ENCODE assay signal across 8 mouse cellular contexts in the genomic region with DNA sequence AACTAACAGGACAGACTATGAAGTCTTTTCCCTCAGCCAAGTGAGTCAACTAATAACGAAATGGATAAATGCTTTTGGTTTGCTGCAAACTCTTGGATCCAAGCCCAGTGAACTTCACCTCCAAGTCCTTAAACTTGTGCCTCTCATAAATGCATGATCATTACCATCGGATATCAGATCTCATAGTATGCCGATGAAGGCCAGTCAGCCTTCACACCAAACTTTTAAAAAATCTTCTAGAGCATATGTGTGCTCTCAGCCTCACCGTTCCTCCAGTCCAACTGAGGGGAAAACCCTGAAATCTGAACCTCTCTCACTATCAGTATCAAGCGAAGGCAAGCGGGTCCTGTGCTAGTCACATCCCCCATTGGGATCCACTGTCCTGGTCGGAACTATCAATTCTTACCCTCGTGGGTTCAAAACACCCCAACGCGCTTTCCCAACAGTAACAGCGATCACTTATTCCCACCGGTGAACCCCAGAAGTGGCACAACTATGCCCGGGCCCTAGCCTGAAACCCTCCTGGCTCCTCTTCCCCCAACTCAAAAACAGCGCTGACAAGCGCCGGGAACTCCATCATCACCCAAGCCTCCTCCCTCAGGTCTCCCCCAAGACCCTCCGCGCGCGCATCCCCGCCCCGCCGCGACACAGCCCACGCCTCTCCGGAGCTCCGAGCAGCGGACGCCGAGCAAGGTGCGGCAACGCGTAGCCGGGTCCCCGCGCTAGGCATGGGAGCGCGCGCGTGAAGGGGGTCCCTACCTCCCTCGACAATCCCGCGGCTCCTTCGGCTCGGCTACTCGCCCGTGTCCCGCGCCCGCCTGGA. TPM values are rescaled to one million over a fixed set of nuclear protein-coding genes. Genes with fewer than 3 reads are reported as not detected.
DNase-seq lines count a peak whose midpoint lies in the region; ATAC-seq and TF ChIP-seq lines count a peak whose summit lies in the region.

No protein-coding gene starts in this region.

- H3K4me2 ChIP-seq in forebrain, embryonic 13.5 days, result peak overlapping the region; percentile 60

- H3K9me3 ChIP-seq in forebrain, embryonic 13.5 days (replicated peaks), result no peaks in the 10 kb centered on the region

- peak; percentile 67 for DNase-seq in adrenal gland, adult 2 months
- DNase-seq in adrenal gland, adult 8-10 months, result no peak
- no peak for DNase-seq in thymus, adult 2 months
- no peak for DNase-seq in thymus, postnatal 25 days
- DNase-seq in kidney, adult 2 months, result peak; percentile 78
- DNase-seq in lung, postnatal 36 days, result peak; percentile 38
- DNase-seq in T-cell, adult 2 months (ENCODE audit: low spot score), result no peak

- H3K4me3 ChIP-seq in thymus, adult 2 months (ENCODE audit: control insufficient read depth, insufficient read depth, low read length), result peak overlapping the region; percentile 69
- peak overlapping the region; percentile 68 for H3K4me3 ChIP-seq in forebrain, embryonic 13.5 days
- H3K4me3 ChIP-seq in kidney, adult 2 months (ENCODE audit: insufficient read depth, low read depth, low read length), result peak overlapping the region; percentile 77

- ATAC-seq in forebrain, embryonic 13.5 days, result peak; percentile 89

- under 1% methylated on average over 50 of the region's 50 CpGs for whole genome bisulfite sequencing in thymus, adult 2 months
- 1% methylated on average over 50 of the region's 50 CpGs for WGBS in forebrain, embryonic 13.5 days
- under 1% methylated on average over 50 of the region's 50 CpGs for WGBS in kidney, adult 2 months

- TF ChIP-seq CTCF in thymus, adult 2 months (IDR thresholded peaks at IDR 0.05; ENCODE audit: borderline replicate concordance, control insufficient read depth, extremely low read depth, insufficient read depth, low read length, poor library complexity), result no peak
- TF ChIP-seq CTCF in kidney, adult 2 months (conservative IDR thresholded peaks at IDR 0.05; ENCODE audit: insufficient read depth, insufficient read length, low read depth, low read length), result no peak

- peak overlapping the region; percentile 78 for H3K9ac ChIP-seq in forebrain, embryonic 13.5 days

- no peaks in the 10 kb centered on the region for H3K27me3 ChIP-seq in thymus, adult 2 months (ENCODE audit: control insufficient read depth, insufficient read depth, low read length)
- H3K27me3 ChIP-seq in forebrain, embryonic 13.5 days, result no peaks in the 10 kb centered on the region
- no peaks in the 10 kb centered on the region for H3K27me3 ChIP-seq in kidney, adult 2 months (replicated peaks; ENCODE audit: control insufficient read depth, insufficient read depth, low read length)

- H3K36me3 ChIP-seq in thymus, adult 2 months (ENCODE audit: control insufficient read depth, insufficient read depth, low read length), result no peaks in the 10 kb centered on the region
- no peaks in the 10 kb centered on the region for H3K36me3 ChIP-seq in forebrain, embryonic 13.5 days (ENCODE audit: poor library complexity, severe bottlenecking)
- no peaks in the 10 kb centered on the region for H3K36me3 ChIP-seq in kidney, adult 2 months (ENCODE audit: control insufficient read depth, insufficient read depth, low read length)

- peaks cover 5% of the 10 kb centered on the region for H3K4me1 ChIP-seq in thymus, adult 2 months (replicated peaks; ENCODE audit: control insufficient read depth, insufficient read depth, low read length)
- peaks cover 13% of the 10 kb centered on the region for H3K4me1 ChIP-seq in forebrain, embryonic 13.5 days
- H3K4me1 ChIP-seq in kidney, adult 2 months (ENCODE audit: control insufficient read depth, insufficient read depth, low read length), result no peaks in the 10 kb centered on the region; the same call in 1 of the 2 replicates

- H3K27ac ChIP-seq in thymus, adult 2 months (ENCODE audit: control insufficient read depth, insufficient read depth, low read length), result no peak overlapping the region
- peak overlapping the region; percentile 71 for H3K27ac ChIP-seq in forebrain, embryonic 13.5 days
- peak overlapping the region; percentile 68 for H3K27ac ChIP-seq in kidney, adult 2 months (ENCODE audit: insufficient read depth, low read depth, low read length)

- TF ChIP-seq POLR2A in thymus, adult 2 months (IDR thresholded peaks at IDR 0.05; ENCODE audit: control insufficient read depth, extremely low read depth, insufficient read depth, low read length, poor library complexity), result no peak
- peak; percentile 14 for TF ChIP-seq POLR2A in kidney, adult 2 months (IDR thresholded peaks at IDR 0.05; ENCODE audit: low read depth, low read length)

RNA-seq across cellular contexts. Expression of a gene that starts 0.6 kb away (rescaled TPM):
- 10 to 100 TPM; 42.3 to 47.2 TPM for total RNA-seq in adrenal gland, adult 2 months (2021)
- polyA plus RNA-seq in adrenal gland, adult 2 months (2012; rRNA removed), result 7.0 and 7.5 TPM in 2 replicates
- total RNA-seq in adrenal gland, adult 8-10 months (2022), result 10 to 100 TPM; 38.1 to 49.3 (median 45.0) TPM
- 16.1 and 17.3 TPM in 2 replicates for polyA plus RNA-seq in thymus, adult 2 months (2012; rRNA removed)
- polyA plus RNA-seq in forebrain, embryonic 13.5 days (2015; fragmentation: Nextera tagmentation; extraction: Ambion mirVana), result 51.6 and 52.4 TPM in 2 replicates
- 31.6 and 34.3 TPM in 2 replicates for polyA plus RNA-seq in kidney, adult 2 months (2012; rRNA removed)

RNA-seq across cellular contexts. Expression of a gene that starts 41.0 kb away (rescaled TPM):
- total RNA-seq in adrenal gland, adult 2 months (2021), result 10 to 100 TPM; 60.6 to 65.4 TPM
- 8.0 and 8.3 TPM in 2 replicates for polyA plus RNA-seq in adrenal gland, adult 2 months (2012; rRNA removed)
- total RNA-seq in adrenal gland, adult 8-10 months (2022), result 10 to 100 TPM; 69.8 to 84.2 (median 79.4) TPM
- polyA plus RNA-seq in thymus, adult 2 months (2012; rRNA removed), result 16.3 and 16.8 TPM in 2 replicates
- 6.1 and 6.9 TPM in 2 replicates for polyA plus RNA-seq in forebrain, embryonic 13.5 days (2015; fragmentation: Nextera tagmentation; extraction: Ambion mirVana)
- 20.8 and 27.6 TPM in 2 replicates for polyA plus RNA-seq in kidney, adult 2 months (2012; rRNA removed)

RNA-seq across cellular contexts. Expression of a gene that starts 58.3 kb away (rescaled TPM):
- total RNA-seq in adrenal gland, adult 2 months (2021), result not detected
- polyA plus RNA-seq in adrenal gland, adult 2 months (2012; rRNA removed), result not detected in 2 replicates
- total RNA-seq in adrenal gland, adult 8-10 months (2022), result not detected
- polyA plus RNA-seq in thymus, adult 2 months (2012; rRNA removed), result 0.04 and 0.06 TPM in 2 replicates
- not detected in 2 replicates for polyA plus RNA-seq in forebrain, embryonic 13.5 days (2015; fragmentation: Nextera tagmentation; extraction: Ambion mirVana)
- not detected in 2 replicates for polyA plus RNA-seq in kidney, adult 2 months (2012; rRNA removed)

Comparison
In these comparisons a context has a peak if more than half of its experiments do, and no peak if none do; other contexts are left out.
1. DNase-seq: peak in adrenal gland, adult 2 months (single experiment), kidney, adult 2 months (single experiment) and lung, postnatal 36 days (single experiment); none in adrenal gland, adult 8-10 months (single experiment), thymus, adult 2 months (single experiment), thymus, postnatal 25 days (single experiment) and T-cell, adult 2 months (single experiment).
2. Peak in every context shown above with its lines, with median percentiles within 50 percentile points of each other: H3K4me3 ChIP-seq.